Mouse (Mus musculus) heart, postnatal 14 days (tissue): ENCODE measurements around the gene Scgb2b27. TPM values are rescaled to one million over a fixed set of nuclear protein-coding genes. Genes with fewer than 3 reads are reported as not detected.
"Not testable (repeated sequence)": the region's sequence is repeated elsewhere in the genome, so short reads cannot be mapped to it uniquely, and the experiment has no call there.

ENCODE experiments used
- DNase-seq, 2 experiments: peaks; one replicate each; pipeline ENCODE4 v3.0.0; 2021 to 2022
- intact Hi-C: fragments of 180-260 bp; cut with DNase I; formaldehyde crosslinking; loops from one replicate; pipeline ENCODE4 v1.15.1; 2025
- long read RNA-seq, 2 experiments: library from polyadenylated mRNA; stranded (forward); transcript quantifications; one replicate each; pipeline ENCODE4 v2.0.0; 2021
- total RNA-seq, 2 experiments: library from RNA; stranded (reverse); gene quantifications; 2 replicates each; pipeline ENCODE4 v1.2.3; 2021

Scgb2b27 gene
- total RNA-seq = not detected
- long read RNA-seq, experiment 1 = 0 reads
- long read RNA-seq, experiment 2 = 0 reads

DNA sequence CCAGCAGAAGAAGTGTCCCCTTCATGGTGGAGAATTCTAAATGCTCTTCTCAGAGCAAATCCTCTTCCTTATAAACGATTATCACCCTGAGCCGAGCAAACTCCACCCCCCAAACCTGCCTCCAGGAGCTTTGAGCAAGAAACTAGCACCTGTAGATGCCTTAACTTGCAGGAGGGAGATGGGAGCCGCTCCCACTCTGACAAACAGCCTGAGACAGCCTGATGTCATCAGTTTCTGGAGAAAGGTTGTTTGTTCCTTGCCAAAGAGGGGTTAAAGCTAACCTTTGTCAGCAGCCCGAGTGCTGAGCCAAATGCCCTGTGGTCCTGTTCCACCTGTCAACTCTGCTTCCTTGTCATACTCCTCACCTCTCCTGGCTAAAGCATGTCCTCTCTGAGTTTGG, at the start of gene Scgb2b27:
Gene Scgb2b27, minus strand, starts transcription at position 101 of the 400 bp plus-strand sequence.
- no peak for DNase-seq
- intact Hi-C loops = no loop called here

DNA sequence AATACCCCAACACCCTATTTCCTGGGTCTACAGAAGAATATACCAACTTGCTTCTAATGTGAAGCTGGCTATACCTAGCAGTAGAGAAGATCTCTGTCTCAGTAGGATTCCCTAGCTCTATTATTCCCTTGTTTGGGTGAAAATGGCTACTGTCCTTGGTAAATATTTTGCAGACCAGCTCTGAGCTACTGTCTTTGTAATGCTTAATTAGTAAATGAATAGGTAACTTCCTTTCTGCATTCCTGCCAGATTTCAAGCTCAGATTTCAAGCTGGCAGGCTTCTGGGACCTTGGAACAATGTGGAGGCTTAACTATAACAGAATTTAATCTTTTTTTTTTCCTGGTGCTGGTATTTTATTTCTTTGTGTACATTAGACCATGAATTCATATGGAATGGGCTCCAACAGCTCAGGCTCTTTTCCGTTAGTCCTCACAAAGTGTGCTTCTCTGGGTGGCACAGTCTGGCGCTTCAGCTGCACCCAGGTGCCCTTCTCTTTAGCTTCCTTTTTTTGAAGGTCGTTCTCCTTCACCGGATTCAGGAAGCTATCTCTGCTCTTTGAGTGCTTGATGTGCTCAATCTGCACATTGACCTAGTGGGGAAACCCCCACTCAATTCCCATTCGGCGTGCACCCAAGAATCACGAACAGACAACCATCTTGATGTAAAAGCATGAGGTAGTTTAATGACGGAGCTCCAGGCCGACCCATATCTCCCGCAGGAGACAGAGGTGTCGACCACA, 22.5 kb upstream of the Scgb2b27 start:
- intact Hi-C loops, DNase-seq: not testable (repeated sequence)

DNA sequence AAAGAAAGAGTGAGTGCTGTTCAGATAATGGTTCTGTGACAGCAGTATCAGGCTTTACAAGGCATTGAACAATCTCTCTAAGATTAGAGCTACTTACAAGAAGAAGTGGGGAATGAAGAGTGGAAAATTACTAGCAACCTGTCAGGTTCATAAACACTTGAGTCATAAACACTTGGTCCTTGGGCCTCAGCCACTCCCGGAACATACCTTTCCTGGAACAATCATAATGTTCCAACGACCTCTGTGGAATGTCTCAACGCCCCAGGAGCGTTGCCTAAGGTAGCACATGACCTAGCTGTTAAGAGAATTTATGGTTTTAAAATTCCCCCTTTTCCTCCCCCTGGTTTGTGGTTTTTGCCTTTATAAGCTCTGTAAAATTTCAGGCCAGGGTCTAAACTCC, 20.8 kb upstream of the Scgb2b27 start:
- DNase-seq, intact Hi-C loops: not testable (repeated sequence)

DNA sequence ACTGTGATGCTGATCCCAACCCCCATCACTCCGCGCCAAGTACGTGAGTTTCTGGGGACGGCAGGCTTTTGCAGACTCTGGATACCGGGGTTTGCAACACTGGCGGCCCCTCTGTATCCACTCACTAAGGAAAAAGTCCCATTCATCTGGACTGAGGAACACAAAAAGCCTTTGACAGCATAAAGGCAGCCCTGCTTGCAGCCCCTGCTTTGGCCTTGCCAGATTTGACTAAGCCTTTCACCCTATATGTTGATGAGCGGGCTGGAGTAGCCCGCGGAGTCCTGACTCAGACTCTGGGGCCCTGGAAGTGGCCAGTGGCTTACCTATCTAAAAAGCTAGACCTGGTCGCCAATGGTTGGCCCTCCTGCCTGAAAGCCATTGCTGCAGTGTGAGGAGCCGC, 16.3 kb upstream of the Scgb2b27 start:
- DNase-seq = no peak
- intact Hi-C loops = no loop called here

DNA sequence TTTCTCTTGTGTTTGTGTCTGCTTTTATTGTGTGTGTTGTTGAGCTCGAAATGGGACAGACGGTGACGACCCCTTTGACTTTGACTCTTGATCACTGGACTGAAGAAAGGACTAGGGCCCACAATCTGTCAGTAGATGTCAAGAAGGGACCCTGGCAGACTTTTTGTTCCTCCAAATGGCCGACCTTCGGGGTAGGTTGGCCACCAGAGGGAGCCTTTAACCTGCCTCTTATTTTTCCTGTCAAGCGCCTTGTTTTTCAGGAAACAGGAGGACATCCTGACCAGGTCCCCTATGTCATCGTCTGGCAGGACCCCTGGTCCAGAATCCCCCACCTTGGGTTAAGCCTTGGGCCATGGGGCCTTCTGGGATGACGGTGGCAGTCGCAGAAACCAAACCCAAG, 13.5 kb upstream of the Scgb2b27 start:
- intact Hi-C loops, DNase-seq: not testable (repeated sequence)

DNA sequence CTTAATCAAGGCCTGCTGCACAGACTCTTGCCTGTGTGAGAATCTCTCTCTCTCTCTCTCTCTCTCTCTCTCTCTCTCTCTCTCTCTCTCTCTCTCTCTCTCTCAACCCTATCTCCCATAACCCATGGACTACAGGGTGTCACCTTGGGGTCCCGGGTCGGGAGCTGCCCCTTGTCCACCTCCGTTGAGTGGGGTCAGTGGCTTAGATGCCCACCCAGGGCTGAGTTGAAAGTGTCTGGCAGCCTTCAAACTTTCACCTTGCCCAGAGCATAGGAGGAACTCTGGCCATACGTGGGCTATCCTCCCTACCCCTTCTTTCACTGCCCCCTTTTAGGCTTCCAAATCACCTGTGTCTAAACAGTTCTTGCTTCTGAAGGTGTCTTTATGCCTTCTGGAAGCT, 11.9 kb upstream of the Scgb2b27 start:
- intact Hi-C loops = no loop called here
- no peak for DNase-seq

DNA sequence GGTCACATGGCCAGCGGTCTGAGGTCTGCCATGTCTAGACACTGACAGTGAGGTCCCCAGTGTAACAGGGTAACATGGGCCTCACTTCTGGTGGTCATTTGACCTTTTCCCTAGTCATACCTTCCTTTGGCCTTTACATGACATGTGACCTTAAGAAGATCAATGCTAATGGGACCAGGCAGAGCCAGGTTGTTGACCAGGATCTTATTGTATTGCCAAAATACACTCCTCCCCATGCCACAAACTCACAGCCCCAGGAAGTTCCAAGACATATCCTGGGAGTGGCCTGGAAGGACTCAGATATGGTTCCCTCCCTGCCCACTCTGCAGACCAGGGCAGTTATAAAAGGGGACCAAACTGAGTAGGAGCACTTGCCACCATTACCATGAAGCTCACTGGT, 7.4 kb upstream of the Scgb2b27 start, which contains the start of gene Scgb1b27:
Gene Scgb1b27, plus strand, starts transcription at position 301 of the 400 bp plus-strand sequence.
- intact Hi-C loops = not testable (repeated sequence)

DNA sequence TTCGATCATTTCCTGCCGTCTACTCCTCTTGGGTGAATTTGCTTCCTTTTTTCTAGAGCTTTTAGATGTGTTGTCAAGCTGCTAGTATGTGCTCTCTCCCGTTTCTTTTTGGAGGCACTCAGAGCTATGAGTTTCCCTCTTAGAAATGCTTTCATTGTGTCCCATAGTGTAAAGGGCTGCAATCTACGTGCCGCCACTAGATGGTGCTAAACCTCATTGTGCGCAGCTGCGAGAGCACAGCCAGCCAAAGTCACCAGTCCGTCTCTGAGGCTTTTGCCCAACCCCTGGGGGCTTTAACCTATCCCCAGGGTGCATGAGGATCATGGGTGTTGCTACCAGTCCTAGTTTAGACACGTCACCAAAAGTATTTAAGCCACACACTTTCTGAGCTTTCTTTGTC, 31.5 kb downstream of the Scgb2b27 start:
- DNase-seq = peak; percentile 10 to 47
- intact Hi-C loops = loop anchor here (5.0 kb wide), 1 partner anchor 210 kb away; no protein-coding TSS in a partner anchor

More for the DNA sequence above, 7.4 kb upstream of the Scgb2b27 start, which contains the start of gene Scgb1b27:
- not testable (repeated sequence) for DNase-seq

Other genes starting within 250 kb of the Scgb2b27 start
- not detected for gene Scgb2b26, start 68.9 kb downstream of the Scgb2b27 start, total RNA-seq
- not detected for gene Scgb1b27, start 7.5 kb upstream of the Scgb2b27 start, total RNA-seq
- not detected for gene Scgb1b30, start 81.5 kb upstream of the Scgb2b27 start, total RNA-seq
- gene Wtip, start 119.3 kb upstream of the Scgb2b27 start, total RNA-seq = 10 to 100 TPM; 14.0 to 15.7 TPM
- gene Uba2, start 155.7 kb upstream of the Scgb2b27 start, total RNA-seq = 10 to 100 TPM; 34.6 to 38.9 TPM
- gene Pdcd2l, start 182.7 kb upstream of the Scgb2b27 start, total RNA-seq = 10 to 100 TPM; 16.2 to 19.2 TPM
- gene Gpi1, start 216.4 kb upstream of the Scgb2b27 start, total RNA-seq = 100 to 1,000 TPM; 507 to 526 TPM
- not detected for gene Gm6096, start 237.1 kb upstream of the Scgb2b27 start, total RNA-seq